Mouse (Mus musculus) intestine, embryonic 14.5 days (tissue): Measurements from ENCODE around the gene Baz2a. TPM values are rescaled to one million over a fixed set of nuclear protein-coding genes. Genes with fewer than 3 reads are reported as not detected.
A peak's percentile ranks its signal among the peaks of the same experiment; 100 is the strongest.

Experiments used
- ATAC-seq: fragments of 200-750 bp; cut with Nextera tagmentation; replicated peaks from 2 replicates; pipeline ENCODE4 v1.8.0; 2017; ENCODE audit warnings: low read depth, moderate number of reproducible peaks, moderate TSS enrichment, moderate library complexity; ENCODE audit not compliant: low FRiP score, low TSS enrichment
- DNase-seq: peaks from one replicate; pipeline ENCODE4 v3.0.0-alpha.2; 2018; ENCODE audit warnings: low spot score
- H3K27ac ChIP-seq: fragments of 300-500 bp; sonication (generic); 2 replicates; pipeline ENCODE4 v1.5.1; 2014; ENCODE audit warnings: low read depth, mild to moderate bottlenecking, control low read depth
- H3K27me3 ChIP-seq: fragments of 300-500 bp; sonication (generic); replicated peaks from 2 replicates; pipeline ENCODE4 v1.6.1; 2014; ENCODE audit warnings: low read length, control low read depth; ENCODE audit not compliant: control insufficient read depth, insufficient read depth
- H3K36me3 ChIP-seq: fragments of 300-500 bp; sonication (generic); 2 replicates; pipeline ENCODE4 v1.6.1; 2014; ENCODE audit warnings: low read length, control low read depth; ENCODE audit not compliant: control insufficient read depth, insufficient read depth
- H3K4me1 ChIP-seq: fragments of 300-500 bp; sonication (generic); replicated peaks from 2 replicates; pipeline ENCODE4 v1.6.1; 2014; ENCODE audit warnings: low read length, control low read depth, mixed read lengths; ENCODE audit not compliant: control insufficient read depth, insufficient read depth
- H3K4me2 ChIP-seq: fragments of 300-500 bp; sonication (generic); 2 replicates; pipeline ENCODE4 v1.6.1; 2014; ENCODE audit warnings: low read length
- H3K4me3 ChIP-seq: fragments of 300-500 bp; sonication (generic); 2 replicates; pipeline ENCODE4 v1.5.1; 2014; ENCODE audit warnings: low read depth, low read length, control low read depth, mixed read lengths
- H3K9ac ChIP-seq: fragments of 300-500 bp; sonication (generic); 2 replicates; pipeline ENCODE4 v1.6.1; 2014; ENCODE audit warnings: mild to moderate bottlenecking, low read length
- H3K9me3 ChIP-seq: fragments of 300-500 bp; sonication (generic); 2 replicates; pipeline ENCODE4 v1.6.1; 2016; ENCODE audit warnings: low read length, control low read depth; ENCODE audit not compliant: control insufficient read depth
- WGBS: fragments of 180-500 bp; shearing (Covaris S2); extraction: QIAGEN DNeasy Blood & Tissue Kit; methylation state at CpG from one replicate; pipeline ENCODE4 v1.1.7; 2014; 5-methylcytosine and 5-hydroxymethylcytosine counted together
- polyA plus RNA-seq: library from polyadenylated mRNA; unstranded; fragments of >200 nt; fragmentation: Nextera tagmentation; extraction: Ambion mirVana; gene quantifications from 2 replicates; pipeline ENCODE4 v1.2.1, GENCODE M21; 2014

Baz2a gene
- polyA plus RNA-seq, 1 experiment from 2014 or later, result 26.2 TPM

DNA sequence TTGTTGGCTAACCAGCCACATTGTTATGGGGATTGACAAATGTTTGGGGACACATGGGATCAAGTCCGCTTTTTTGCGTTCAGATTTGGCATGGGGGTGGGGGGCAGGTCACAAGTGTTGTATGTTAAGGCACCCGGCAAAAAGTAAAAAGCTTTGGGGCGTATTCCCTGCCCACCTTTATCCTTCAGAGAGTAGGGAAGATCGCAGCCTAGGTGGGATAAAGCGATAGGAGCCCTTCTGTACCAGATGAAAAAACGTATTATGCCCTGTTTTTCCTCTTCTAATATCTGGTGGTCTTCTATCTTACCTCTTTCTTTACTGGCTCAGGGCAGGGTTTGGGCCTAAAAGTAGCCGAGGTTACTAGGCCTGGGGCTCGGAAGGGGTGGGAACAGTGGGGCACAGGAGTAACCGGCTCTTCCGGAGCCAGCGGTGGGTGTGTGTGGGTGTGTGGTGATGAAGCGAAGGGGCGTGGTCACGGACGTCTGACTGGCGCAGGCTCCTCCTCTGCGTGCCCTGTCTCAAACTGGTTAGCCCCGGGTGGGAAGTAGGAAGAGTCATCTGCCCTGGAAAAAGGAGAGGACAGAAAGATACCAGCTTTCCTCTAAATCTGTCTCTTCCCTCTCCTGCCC, 3.1 kb downstream of the Baz2a start:
- 12% methylated on average over 19 of the region's 19 CpGs for WGBS
- Histone ChIP-seq H3K4me2 (peak overlapping the region; percentile 83), H3K27me3 (no peaks in the 10 kb centered on the region), H3K9me3 (no peaks in the 10 kb centered on the region), H3K4me3 (peak overlapping the region; percentile 4; the same call in 1 of the 2 replicates), H3K4me1 (peaks cover 33% of the 10 kb centered on the region), H3K36me3 (peaks cover 10% of the 10 kb centered on the region), H3K9ac (no peak overlapping the region), H3K27ac (peak overlapping the region; percentile 89; the same call in 1 of the 2 replicates)
- DNase-seq (peak; percentile 83), ATAC-seq (peak; percentile 52)

DNA sequence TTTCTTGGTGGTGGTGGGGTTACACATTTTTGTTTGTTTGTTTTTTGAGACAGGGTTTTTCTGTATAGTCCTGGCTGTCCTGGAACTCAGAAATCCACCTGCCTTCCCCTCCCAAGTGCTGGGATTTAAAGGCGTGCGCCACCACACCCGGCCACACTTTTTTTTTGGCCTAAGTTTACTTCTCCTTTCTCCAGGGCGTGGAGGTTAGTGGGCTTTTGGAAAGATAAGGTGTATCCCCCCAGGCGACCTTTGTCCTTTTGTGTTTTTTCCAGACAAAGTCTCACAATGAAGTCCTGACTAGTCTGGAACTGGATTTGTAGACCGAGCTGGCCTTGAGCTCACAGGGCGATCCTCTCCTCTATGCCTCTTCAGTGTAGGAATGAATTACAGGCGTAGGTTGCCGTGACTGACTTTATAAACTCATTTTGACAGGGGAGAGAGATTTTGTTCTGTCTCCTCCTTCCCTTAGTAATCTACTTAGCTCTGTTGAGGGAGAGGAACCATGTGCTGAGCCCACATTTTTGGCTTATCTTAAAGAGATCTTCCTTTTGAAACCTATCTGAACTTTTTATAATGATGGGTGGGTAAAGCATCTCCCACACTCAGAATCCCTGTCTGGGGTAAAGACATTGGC, 3.7 kb downstream of the Baz2a start:
- Histone ChIP-seq H3K9me3 (no peaks in the 10 kb centered on the region), H3K27me3 (no peaks in the 10 kb centered on the region), H3K9ac (no peak overlapping the region), H3K27ac (peak overlapping the region; percentile 14; the same call in 1 of the 2 replicates), H3K36me3 (peaks cover 3% of the 10 kb centered on the region), H3K4me1 (peaks cover 33% of the 10 kb centered on the region), H3K4me2 (peak overlapping the region; percentile 83), H3K4me3 (no peak overlapping the region; the same call in 1 of the 2 replicates)
- ATAC-seq (no peak), DNase-seq (no peak)
- 24% methylated on average over 9 of the region's 9 CpGs for WGBS

DNA sequence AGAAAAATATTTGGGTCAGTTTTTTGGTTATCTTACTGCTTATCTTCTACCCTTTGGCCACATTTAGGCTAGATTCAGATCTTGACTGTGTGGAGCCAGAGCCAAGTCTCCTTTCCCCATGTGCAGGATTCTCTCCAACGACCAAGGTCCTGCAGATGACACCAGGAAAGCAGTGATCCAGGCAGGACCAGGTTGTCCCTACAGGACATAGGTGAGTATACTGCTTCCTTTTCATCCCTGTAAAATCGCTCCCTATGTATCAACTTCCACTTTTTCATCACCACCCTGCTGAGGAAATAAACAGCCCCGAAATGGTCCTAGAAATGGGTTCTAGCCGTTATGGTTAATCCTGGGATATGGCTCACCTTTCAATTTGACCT, 4.9 kb downstream of the Baz2a start:
- ATAC-seq (no peak), DNase-seq (no peak)
- H3K4me2 ChIP-seq, result peak overlapping the region; percentile 3; the same call in 1 of the 2 replicates
- no peak overlapping the region for H3K27ac ChIP-seq
- H3K4me3 ChIP-seq, result peak overlapping the region; percentile 95
- no peaks in the 10 kb centered on the region for H3K27me3 ChIP-seq
- H3K4me1 ChIP-seq, result peaks cover 33% of the 10 kb centered on the region
- H3K9me3 ChIP-seq, result no peaks in the 10 kb centered on the region
- 24% methylated on average over 4 of the region's 4 CpGs for WGBS
- no peak overlapping the region for H3K9ac ChIP-seq
- H3K36me3 ChIP-seq, result 0 out of 2 replicates have a peak, but pooled peaks cover 2% of the 10 kb centered on the region

DNA sequence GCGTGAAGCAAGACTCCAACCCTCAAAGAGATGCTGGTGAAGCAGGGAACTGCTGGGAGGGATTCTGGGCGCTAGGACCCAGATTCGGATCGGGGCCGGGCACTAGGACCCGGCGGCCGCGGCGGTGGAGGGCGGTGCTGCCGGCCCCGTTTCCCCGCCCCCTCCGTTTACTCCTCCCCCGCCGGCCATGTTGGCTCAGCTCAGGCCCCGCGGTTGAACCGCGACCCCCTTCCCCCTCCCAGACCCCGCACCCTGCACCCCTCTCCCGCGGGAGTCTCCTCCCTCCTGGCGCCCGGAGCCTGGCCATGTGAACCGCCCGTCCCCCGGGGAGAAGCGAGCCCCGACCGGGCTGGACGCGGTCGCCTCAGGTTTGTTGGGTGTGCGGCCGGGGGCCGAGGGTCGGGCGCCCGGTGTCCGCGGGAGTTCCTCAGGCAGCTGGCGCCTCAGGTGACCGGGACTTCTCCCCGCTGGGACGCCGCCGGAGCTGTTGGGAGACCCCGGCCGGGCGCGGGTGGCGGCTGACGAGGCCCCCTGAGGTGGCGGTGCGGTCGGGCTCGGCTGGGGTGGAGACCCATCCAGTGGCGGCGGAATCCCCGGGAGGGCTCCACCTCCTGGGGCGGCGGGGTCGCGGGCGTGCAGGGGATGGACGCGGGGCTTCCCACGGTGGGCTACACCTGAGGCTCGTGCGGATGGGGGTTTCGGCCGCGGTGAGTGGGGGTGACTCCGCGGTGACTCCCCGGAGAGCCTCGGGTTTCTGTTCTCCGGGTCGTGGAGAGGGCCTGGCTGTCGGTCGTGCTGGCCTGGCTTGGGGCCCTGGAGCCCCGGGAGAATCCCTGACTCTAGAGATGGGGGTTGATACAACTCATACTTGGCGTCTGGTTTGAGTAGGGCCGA, 5.6 kb downstream of the Baz2a start:
- Histone ChIP-seq H3K27ac (peak overlapping the region; percentile 58), H3K9me3 (no peaks in the 10 kb centered on the region), H3K36me3 (0 out of 2 replicates have a peak, but pooled peaks cover 2% of the 10 kb centered on the region), H3K4me2 (peak overlapping the region; percentile 66), H3K27me3 (no peaks in the 10 kb centered on the region), H3K9ac (peak overlapping the region; percentile 85), H3K4me1 (peaks cover 28% of the 10 kb centered on the region), H3K4me3 (peak overlapping the region; percentile 95)
- DNase-seq, result peak; percentile 93
- ATAC-seq, result peak; percentile 68
- under 1% methylated on average over 79 of the region's 86 CpGs for WGBS

DNA sequence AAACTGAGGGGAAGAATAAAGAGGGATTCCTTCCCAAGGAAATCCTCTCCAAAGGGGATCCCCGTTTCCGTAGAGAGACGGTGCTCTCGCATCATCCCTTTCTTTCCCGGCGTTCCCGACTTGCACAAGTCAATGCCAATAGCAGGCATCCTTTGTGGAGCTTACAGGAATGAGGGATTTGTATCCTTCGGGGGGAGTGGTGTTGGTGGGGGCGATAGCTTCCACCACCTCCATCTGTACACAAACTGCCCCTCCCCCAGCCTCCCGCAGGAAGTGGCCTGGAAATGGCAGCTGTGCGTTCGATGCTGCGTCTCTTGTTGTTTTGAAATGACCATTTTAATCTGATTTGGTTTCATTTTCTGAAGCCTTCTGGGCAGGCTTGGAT, 6.2 kb downstream of the Baz2a start:
- Histone ChIP-seq H3K4me1 (peaks cover 27% of the 10 kb centered on the region), H3K9ac (peak overlapping the region; percentile 85), H3K36me3 (0 out of 2 replicates have a peak, but pooled peaks cover 2% of the 10 kb centered on the region), H3K4me3 (peak overlapping the region; percentile 95), H3K27ac (peak overlapping the region; percentile 58), H3K4me2 (peak overlapping the region; percentile 66), H3K9me3 (no peaks in the 10 kb centered on the region), H3K27me3 (no peaks in the 10 kb centered on the region)
- WGBS, result under 1% methylated on average over 13 of the region's 13 CpGs
- no peak for DNase-seq
- ATAC-seq, result no peak

DNA sequence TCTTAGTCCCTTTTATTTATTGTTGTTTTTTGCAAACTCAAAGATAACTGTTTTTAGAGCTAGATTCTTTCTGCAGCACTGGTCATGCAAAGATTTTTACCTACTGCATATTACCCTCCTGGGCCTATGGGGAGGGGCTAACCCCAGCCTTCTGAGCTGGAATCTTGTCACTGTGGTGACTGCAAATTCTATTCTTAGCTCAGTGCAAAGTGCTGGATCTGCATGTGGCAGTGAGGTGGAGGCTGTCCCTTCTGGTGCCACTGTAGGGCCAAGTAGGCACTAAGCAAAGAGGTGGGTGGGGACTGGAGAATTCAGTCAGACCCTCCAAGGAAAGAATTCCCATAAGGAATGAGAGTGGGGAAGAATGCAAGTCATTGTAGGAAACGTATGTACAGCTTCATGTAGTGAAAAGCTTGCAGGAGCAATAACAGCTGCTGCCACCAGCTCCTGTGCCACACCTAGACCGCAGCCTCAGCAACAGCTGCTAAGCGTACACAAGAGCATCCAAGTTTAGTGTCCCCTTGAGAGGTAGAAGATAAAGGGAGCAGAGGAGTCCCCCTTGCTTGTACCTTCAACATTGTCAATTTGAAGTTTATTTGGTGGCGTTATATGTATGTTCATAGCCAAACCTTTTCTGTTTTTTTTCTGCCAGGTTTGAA, 18.9 kb downstream of the Baz2a start:
- Histone ChIP-seq H3K9me3 (no peaks in the 10 kb centered on the region), H3K36me3 (peaks cover 57% of the 10 kb centered on the region), H3K4me1 (no peaks in the 10 kb centered on the region), H3K27me3 (no peaks in the 10 kb centered on the region), H3K27ac (no peak overlapping the region), H3K4me2 (no peak overlapping the region), H3K4me3 (no peak overlapping the region), H3K9ac (no peak overlapping the region)
- 82% methylated on average over 4 of the region's 4 CpGs for WGBS
- no peak for DNase-seq
- no peak for ATAC-seq

DNA sequence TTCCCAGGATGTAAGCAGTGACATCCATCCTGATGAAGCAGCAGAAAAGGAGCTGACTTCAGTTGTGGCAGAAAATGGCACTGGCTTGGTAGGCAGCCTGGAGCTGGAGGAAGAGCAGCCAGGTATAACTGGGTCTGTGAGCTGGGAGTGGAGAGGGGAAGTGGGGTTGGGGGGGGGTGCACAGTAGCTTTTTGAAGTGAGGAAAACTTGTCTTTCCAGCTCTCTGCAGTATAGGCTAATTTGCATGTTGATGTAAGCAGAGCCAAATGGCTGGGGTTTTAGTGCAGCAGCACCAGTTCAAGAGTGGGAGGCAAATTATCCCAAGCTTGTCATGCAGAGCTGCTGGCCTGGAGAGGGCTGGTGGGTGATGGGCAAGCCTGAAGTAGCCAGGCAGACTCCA, 19.9 kb downstream of the Baz2a start:
- DNase-seq (no peak), ATAC-seq (no peak)
- Histone ChIP-seq H3K9me3 (no peaks in the 10 kb centered on the region), H3K36me3 (peaks cover 66% of the 10 kb centered on the region), H3K27ac (no peak overlapping the region), H3K4me3 (no peak overlapping the region), H3K9ac (no peak overlapping the region), H3K4me2 (no peak overlapping the region), H3K4me1 (no peaks in the 10 kb centered on the region), H3K27me3 (no peaks in the 10 kb centered on the region)

DNA sequence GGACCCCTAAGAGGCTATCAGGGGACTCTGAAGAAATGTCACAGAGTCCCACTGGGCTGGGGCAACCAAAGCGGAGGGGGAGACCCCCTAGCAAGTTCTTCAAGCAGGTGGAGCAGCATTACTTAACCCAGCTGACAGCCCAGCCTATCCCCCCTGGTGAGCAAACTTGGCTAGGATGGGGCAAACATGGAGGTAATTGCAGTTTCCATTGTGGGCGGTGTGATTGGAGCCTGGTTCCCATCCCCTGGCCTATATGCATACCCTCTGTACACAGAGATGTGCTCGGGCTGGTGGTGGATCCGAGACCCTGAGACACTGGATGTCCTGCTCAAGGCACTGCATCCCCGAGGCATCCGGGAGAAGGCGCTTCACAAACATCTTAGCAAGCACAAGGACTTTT, 32.5 kb downstream of the Baz2a start:
- 89% methylated on average over 7 of the region's 7 CpGs for WGBS
- DNase-seq (no peak), ATAC-seq (no peak)
- H3K36me3 ChIP-seq, result peaks cover 94% of the 10 kb centered on the region
- H3K27ac ChIP-seq, result no peak overlapping the region
- no peak overlapping the region for H3K9ac ChIP-seq
- H3K4me1 ChIP-seq, result no peaks in the 10 kb centered on the region
- H3K4me3 ChIP-seq, result no peak overlapping the region
- no peaks in the 10 kb centered on the region for H3K27me3 ChIP-seq
- H3K9me3 ChIP-seq, result no peaks in the 10 kb centered on the region
- no peak overlapping the region for H3K4me2 ChIP-seq
